Mouse (Mus musculus) heart, postnatal 25 days (tissue): Measurements from ENCODE around the gene Esp4. TPM values are rescaled to one million over a fixed set of nuclear protein-coding genes. Genes with fewer than 3 reads are reported as not detected.
"Not testable (repeated sequence)": the region's sequence is repeated elsewhere in the genome, so short reads cannot be mapped to it uniquely, and the experiment has no call there.

Experiments used
- DNase-seq: peaks from one replicate; pipeline ENCODE4 v3.0.0; 2022; ENCODE audit warnings: low spot score
- intact Hi-C: fragments of 180-260 bp; cut with DNase I; formaldehyde crosslinking; loops from one replicate; pipeline ENCODE4 v1.15.1; 2025
- total RNA-seq, 2 experiments: library from RNA; stranded (reverse); gene quantifications; 2 replicates each; pipeline ENCODE4 v1.2.3; 2021

Esp4 gene
- total RNA-seq: not detected

DNA sequence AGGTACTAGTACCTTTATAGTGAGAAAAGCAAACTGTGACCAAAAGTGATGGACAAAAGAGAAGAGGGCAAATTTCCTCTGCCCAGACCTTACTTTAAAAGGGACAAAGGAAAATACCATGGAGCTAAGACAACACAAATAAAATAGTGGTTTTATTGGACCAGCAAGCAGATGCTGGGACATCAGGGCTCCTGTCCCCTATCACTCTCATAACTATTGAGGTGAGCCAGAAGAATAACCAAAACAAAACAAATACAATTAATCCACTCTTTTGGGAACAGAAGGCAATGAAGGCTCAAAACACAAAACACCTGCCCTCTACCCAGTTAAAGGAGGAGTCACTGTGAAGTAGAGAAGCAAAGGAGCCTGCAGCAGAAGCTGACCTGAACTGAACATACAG is at the start of gene Esp4:
TSS of gene Esp4 (plus strand) at position 301 of the 400 bp plus-strand sequence.
- DNase-seq: no peak
- intact Hi-C loops: no loop called here

DNA sequence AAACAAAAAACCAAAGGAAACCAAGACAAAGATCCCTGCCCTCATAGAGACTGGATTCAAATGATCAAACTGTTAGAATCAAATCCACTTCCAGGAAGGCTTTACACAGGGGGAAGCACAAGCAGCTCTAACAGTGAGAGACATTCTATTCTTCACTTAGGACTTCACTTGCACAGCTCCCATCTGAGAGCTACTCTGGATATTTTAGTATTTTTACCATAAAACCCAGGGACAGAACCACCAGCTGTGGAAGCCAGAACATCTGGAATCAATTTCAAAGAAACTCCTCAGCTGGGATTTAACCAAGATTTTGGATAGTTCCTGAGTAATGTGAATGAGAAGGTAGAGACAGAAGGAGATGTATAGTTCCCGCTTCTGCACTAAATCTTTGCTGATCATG is 44.9 kb upstream of the Esp4 start:
- intact Hi-C loops: no loop called here
- no peak for DNase-seq

DNA sequence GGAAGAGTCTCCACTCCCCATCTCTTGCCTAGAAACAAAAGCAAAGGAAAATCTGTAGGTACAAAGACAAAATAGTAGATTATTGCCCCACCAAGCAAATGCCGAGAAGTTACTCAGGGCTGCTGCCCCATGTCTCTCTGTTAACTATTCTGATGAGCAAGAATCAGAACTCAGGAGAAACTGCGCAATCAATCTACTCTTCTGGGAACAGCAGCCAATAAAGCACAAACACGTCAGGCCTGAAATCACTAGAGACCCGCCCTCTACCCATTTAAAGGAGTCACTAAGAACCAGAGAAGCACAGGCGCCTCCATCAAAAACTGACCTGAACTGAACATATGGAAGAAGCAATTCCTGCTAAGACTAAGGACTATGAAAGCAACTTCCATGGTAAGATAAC is 37.2 kb upstream of the Esp4 start, which contains the start of gene Esp6:
TSS of gene Esp6 (plus strand) at position 301 of the 400 bp plus-strand sequence.
- no peak for DNase-seq
- intact Hi-C loops: no loop called here

DNA sequence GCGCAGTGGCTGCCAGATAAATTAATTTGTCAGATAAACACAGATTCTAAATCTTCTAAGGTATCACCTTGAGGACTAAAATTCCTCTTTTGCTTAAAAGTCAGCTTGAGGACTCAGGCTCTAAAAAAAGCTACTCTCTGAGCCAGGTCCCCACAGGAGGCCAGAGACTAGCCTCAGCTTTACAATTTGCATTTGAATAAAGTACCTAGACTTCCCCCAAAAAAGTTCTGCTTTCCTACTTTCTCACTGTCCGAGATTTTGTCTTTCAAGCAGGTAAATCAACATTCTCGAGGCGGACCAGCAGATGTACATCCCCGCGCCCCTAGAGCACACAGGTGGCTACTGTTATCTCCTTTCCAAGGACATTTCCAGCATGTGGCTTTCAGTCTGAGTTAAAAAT is 14.5 kb upstream of the Esp4 start:
- DNase-seq, intact Hi-C loops: not testable (repeated sequence)

DNA sequence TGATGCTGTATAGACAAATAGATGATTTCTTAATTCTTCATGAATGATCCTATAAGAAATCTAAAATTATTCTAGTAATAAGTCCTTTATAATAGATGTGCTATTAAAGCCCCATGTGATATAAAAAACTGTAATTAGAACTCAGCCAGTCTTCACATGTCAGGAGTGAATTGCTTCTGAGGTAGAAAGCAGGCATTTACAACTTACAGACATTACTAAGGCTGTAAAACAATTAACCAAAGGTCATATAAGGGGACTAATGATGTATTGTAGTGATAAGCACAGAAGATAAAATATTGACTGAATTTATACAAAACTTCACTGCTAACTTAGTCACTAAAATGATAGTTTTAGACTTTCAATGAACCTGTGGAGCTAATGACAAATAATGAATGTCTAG is 7.1 kb upstream of the Esp4 start:
- intact Hi-C loops: no loop called here

DNA sequence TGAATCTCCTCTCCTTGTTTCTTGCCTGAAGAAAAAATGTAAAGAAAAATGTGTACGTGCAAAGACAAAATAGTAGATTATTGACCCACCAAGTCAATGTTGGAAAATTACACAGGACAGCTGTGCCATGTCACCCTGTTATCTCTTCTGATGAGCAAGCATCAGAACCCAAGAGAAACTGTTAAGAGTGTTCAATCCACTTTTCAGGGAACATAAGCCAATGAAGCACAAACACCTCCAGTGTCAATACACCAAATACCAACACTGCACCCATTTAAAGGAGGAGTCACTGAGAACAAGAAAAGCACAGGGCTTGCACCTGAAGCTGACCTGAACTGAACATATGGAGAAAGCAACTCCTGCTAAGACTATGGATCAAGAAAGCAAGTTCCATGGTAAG is 33.4 kb downstream of the Esp4 start, which contains the start of gene Esp3:
TSS of gene Esp3 (plus strand) at position 301 of the 400 bp plus-strand sequence.
- intact Hi-C loops, DNase-seq: not testable (repeated sequence)

More for the DNA sequence above, 7.1 kb upstream of the Esp4 start:
- DNase-seq: no peak

Other genes with a start within 250 kb of the Esp4 start
- gene Esp8, start 78.6 kb upstream of the Esp4 start, total RNA-seq: not detected
- not detected for gene Esp6, start 37.1 kb upstream of the Esp4 start, total RNA-seq
- not detected for gene Esp3, start 33.5 kb downstream of the Esp4 start, total RNA-seq
- not detected for gene Esp1, start 128.5 kb downstream of the Esp4 start, total RNA-seq
- not detected for gene Crisp2, start 208.4 kb downstream of the Esp4 start, total RNA-seq
- under 1 TPM; 0.28 to 0.47 TPM for gene Rhag, start 212.5 kb downstream of the Esp4 start, total RNA-seq